Mouse (Mus musculus): ENCODE data around the gene Slc31a1. TPM values are rescaled to one million over a fixed set of nuclear protein-coding genes. Genes with fewer than 3 reads are reported as not detected.

Gene Slc31a1
- 10 to 100 TPM; 10.8 to 12.3 TPM for total RNA-seq (2021)
- long read RNA-seq, experiment 1, transcript Slc31a1-201 (5 exons, 3,718 nt), result major isoform, 25 of 28 reads
- long read RNA-seq, experiment 1, partial matches to known transcripts, result 0 of 28 reads
- long read RNA-seq, experiment 1, other reads (novel, unspliced or antisense), result 3 of 28 reads
- long read RNA-seq, experiment 2, transcript Slc31a1-201 (5 exons, 3,718 nt), result major isoform, 36 of 40 reads
- long read RNA-seq, experiment 2, partial matches to known transcripts, result 0 of 40 reads
- long read RNA-seq, experiment 2, other reads (novel, unspliced or antisense), result 4 of 40 reads

DNA sequence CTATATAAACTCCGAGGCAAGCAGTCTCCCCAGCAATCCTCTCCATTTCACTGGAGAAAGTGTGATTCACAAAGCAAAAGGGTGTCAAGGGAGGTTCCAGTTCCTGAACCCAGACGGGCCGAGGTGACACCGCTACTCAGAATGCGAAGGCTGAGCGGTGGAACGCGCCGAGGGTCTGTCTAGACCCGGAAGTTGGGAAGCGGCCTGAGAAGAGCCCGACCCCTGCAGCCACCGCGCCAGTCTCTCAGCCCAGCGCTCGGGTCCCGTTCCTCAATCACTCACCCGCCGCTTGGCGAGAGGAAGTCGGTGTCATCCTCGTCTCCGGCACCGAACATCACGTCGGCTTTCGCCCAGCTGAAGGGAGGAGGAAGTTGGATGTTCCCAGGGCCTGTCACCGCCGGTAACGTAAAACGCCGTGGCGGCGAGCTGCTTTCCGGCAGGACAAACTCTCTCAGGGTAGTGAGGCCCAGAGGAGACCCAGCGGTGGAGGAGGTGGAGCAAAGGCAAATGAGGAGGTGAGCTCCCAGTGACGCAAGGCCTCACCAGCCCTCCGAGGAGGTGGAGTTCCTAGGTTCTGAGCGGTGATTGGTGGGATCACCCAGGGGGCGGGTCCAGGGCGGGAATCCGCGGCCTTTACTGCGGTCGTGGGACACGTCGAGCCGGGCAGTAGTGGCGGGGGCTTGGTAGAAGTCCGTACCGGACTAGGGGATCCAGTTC lies at the start of gene Slc31a1, which contains the start of gene Fkbp15:
Gene Slc31a1 (plus strand): TSS at position 640 of the 717 bp plus-strand sequence.
Gene Fkbp15 (minus strand): TSS at position 461 of the 717 bp plus-strand sequence.
- peak; percentile 98 for DNase-seq

DNA sequence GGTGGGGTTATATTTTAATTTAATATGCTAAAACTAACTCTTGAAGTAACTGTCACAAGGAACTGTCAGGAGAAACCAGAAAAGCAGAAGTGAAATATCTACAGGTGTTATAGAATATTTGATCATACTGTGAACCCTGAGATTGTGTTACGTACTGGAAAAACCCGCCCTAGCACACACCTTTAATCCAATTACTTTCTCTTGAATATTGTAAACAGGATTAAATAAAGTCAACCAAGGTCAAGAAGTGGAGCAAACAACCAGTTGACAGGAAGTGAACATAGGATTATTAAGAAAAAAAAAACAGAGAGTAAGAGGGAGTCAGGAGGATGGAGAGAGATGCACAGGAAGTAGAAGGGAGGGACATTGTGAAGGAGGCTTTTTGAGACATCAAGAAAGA lies 47.7 kb upstream of the Slc31a1 start:
- no peak for DNase-seq

DNA sequence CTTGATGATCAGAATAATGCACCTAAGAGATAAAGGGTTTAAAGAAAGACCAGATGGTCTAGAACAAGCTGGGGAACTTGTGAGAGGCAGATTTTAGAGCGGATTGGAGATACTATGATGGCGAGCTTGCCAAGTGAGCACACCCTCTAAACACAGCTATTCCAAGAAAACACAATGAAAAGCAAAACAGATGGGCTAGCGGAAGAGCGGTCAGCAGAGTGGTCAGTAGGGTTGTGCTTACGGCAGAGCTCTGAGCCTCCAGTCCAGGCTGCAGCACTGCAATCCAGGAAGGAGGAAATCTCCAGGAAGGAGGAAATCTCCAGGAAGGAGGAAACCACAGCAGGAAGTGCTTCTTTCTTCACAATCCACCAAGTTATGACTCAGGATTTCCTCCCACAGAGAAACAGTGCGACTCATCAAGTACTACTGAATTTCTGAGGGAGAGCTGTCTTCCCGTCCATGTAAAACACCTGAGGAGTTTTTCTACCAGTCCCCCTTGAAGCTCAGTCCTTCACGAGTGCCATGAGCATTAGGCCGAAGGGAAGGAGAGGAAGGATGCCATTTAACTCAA lies 46.8 kb upstream of the Slc31a1 start:
- DNase-seq, result no peak

DNA sequence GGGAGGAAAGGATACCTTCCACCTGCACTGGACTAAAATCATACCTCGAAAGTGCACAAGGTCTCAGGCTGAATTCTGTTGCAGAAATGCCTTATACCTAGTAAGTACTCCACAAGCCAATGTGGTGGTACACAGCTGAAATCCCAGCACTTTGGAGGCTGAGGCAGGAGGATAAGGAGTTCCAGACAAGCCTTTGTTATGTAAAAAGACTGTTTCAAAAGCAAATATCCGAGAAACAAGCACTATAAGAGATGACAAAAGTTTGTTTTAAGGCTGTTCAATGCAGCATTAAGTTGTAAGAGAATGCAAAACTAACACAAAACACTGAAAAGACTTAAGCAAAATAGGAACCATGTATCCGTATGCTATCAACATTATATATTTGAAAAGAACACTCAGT lies 46.0 kb upstream of the Slc31a1 start:
- no peak for DNase-seq

DNA sequence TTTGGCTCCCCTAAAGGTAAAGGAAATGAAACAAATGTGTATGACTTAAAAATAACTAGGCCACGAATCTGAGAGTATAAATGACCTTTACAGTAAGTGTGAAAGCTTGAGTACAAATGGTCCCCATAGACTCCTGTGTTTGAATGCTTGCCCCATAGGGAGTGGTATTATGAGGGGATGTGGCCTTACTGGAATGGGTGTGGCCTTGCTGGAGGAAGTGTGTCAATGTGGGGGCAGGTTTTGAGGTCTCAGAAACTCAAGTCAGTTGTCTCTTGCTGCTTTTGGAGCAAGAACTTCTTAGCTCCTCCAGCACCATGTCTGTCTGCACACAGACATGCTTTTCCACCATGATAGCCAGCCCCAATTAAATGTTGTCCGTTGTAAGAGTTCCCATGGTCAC lies 44.1 kb upstream of the Slc31a1 start:
- DNase-seq, result no peak

DNA sequence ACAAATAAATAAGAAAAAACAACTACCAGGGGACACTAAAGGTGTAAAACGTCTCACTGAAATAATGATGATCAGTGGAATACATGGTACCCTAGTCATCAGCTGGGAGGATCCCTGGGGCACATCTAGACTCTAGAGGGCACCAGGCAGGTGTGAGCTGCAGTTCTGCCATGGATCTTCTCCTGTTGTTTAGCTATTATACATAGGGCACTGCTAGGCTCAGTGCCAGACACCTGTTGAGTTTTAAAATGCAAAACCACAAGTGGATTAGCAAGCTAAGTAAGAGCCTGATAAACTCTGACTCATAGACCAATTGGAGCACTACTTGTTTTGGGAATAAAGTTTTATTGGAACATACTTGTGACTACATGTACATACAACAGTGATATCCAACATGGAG lies 42.2 kb upstream of the Slc31a1 start:
- no peak for DNase-seq

DNA sequence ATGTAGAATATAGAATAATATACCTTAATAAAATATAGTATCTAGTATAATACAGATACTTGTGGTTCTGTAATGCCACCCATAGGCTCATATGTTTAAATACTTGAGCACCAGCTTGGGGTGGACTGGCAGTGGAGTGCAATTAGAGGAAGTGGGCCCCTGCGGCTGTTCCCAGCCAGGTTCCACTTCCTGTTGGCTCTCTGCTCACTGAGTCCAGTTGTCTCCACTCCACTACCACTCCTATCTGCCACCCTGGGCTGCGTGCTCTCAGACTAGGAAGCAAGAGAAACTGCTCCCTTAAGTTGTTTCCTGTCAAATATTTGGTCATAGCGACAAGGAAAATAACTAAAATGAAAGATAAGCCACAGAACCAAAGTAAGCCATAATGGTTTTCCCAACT lies 37.8 kb upstream of the Slc31a1 start:
- no peak for DNase-seq

DNA sequence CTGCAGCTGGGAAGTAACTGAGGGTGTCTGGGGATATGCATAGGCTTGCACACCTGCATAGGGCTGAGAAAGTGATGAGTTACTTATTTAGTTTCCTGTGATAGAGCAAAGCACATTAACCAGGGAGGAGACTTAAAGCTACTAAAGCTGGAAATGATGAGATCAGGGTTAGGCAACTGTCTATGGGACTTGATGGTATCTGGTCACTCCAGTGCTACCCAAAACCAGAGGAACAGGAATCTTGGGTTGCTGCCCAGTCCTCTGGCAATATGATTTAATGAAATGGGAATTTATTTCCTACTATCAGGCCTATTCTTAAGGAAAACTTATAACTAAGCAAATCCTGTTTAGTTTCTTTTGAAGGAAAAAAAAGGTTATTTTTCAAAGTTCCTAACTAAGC lies 34.4 kb upstream of the Slc31a1 start:
- no peak for DNase-seq

DNA sequence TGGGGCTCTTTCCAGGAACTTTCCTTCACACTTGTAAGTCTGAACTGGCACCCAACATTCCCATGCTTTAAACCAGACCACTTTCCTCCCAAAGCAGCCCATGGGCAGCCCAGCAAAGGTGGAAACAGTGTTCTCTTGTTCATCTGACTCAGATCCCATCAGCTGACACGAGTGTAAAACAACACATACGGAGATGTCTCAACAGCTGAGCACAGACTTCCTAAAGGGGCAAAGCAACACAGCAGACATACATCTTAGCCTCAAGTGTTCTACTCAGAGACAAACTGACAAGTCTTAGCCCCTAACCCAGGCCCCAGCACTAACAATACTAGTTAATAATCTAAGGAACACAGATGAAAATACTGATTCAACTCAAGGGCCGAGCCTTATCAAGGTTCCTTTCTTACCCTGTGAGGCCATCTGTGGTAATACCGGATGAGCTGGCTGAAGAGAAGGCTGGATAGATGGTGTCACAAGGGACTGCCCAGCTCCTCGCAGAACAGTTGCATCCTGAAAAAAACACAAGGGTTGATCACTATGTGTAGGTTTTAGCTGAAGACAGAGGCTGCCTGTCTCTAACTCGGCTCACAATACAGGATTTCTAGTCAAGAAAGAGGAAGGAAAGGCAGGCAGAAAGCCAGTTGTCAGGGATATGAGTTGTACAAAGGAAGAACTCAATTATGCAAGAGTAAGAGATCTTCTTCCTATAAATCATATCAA lies 31.4 kb upstream of the Slc31a1 start:
- DNase-seq, result no peak

DNA sequence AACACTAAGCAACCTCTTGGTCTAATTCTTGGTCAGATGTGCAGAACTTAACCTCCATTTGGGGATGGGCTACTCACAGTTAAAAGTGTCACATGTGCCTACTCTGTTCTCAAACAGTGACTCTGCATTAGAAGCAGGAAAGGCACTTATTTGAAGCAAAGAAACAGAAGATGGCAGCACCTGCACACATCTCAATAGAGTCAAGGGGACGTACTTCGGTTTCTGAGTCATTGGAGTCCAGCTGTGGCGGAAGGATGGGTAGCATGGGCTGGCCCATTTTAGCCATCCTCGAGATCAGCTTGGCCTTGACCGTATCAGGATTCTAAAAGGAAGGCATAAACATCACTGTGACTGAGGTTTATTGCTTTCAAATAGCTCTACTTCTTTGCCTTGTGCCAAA lies 28.6 kb upstream of the Slc31a1 start:
- DNase-seq, result no peak

DNA sequence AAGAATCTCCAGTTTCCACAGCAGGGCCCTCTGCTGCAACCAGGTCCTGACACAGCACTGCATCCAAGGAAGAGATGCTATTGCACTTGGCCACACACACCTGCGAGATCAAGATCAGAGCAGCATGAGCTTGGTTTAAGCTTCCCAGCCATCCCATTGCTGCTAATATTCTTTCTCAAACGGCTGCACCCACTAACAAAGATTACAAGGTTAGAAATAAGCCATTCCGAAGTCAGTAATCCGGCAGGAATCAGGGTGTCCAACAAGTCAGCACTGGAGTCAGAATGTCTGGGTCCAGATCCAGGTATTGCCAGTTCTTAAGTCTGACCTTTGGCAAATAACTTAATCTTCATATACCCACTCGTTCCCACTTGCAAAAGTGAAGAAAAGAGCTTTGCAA lies 22.0 kb upstream of the Slc31a1 start:
- DNase-seq, result no peak

DNA sequence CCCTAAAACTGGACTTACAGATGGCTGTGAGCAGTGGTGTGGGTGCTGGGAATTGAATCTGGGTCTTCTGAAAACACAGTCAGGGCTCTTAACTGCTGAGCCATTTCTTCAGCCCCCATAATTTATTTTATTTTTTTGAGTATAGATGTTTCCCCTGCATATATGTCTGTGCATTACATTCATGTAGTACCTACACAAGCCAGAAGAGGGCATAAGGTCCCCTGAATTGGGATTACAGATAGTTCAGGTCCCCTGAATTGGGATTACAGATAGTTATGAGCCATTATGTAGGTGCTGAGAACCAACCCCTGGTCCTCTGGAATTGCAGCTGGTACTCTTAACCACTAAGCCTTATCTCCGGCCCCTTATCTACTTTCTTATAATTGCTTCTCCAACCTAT lies 16.5 kb upstream of the Slc31a1 start:
- DNase-seq, result no peak

DNA sequence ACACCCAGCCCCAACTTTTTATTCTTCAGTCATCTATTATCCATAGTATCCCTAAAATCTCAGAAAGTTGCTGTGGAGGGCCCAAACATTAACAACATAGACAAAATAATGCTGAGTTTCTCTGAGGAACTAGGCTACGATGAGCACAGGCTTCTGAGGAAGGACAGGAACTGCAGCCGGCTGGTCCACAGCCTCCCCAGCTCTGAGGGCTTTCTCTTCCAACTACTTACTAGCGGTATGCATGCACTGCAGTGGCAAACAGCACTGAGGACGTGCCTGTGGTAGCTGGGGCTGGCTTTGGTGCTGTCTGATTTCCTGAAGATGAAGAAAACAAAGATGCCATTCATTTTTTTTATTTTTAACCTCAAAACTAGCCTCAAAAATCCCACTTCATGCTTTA lies 14.7 kb upstream of the Slc31a1 start:
- no peak for DNase-seq

DNA sequence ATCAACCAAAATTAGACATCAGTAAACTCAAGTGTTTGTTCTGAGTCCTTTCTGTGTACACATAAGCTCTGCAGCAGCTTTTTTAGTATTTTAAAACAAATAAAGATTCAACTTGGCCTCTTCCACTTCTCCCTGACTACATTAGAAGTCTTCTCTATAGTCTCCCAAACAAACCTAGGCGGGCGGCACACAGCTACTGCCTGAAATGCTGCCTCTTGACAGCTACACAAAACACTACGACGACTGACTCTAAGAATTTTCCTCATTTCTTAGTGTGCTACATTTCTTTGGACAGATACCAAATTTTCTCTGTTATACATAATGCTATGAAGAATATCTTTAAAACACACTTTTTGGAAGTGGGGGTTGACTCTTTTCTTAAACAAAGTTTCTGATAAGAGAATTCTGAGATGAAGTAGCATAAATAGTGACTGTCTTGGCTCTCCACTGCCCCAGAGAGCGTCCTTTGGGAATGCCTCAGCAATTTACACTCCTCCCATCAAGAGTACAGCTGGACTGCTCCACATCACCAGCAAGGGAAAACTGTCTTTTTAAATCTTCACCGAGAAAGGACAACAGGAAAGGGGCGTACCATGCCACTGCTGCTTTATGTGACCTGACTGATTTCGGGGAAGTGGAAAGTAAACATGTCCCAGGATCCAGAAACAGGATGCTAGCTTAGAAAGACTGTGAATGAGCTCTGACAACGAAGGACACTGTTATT lies 12.8 kb upstream of the Slc31a1 start:
- DNase-seq, result no peak

DNA sequence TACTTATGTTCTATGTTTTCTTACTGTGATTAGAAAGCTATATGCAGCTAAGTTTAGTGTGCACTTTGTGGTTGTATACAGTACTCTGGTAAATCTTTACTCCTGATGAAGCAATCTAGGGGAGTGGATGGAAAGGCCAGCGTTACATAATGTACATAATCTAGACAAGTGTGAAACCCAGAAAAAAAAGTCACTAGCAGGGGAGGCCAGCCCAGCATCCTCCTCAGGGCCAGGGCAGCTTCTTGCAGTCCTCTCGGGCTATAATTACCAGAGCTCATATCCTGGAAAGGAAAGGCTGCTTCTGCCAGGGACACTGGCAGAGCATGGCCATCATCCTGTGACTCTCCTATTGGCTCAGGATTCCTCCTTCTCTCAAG lies 12.2 kb upstream of the Slc31a1 start:
- peak; percentile 18 for DNase-seq

DNA sequence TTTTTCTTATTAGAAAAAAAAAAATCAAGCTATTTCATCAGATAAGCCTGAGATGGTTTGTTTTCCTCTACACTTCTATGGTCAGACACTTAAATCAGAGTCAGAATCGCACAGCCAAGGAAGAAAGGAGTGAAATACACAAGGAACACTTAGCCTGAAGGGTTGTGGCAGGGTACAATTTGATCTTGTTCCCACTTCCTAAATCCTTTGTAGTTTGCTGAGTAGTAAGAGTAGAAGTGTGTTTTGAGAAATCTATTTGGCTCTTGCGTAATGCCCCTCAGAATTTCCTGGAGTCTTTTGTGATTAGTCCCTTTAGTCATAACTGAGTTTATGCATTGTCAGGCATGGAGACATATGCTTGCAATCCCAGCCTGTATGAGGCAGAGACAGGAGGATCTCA lies 11.2 kb upstream of the Slc31a1 start:
- no peak for DNase-seq

DNA sequence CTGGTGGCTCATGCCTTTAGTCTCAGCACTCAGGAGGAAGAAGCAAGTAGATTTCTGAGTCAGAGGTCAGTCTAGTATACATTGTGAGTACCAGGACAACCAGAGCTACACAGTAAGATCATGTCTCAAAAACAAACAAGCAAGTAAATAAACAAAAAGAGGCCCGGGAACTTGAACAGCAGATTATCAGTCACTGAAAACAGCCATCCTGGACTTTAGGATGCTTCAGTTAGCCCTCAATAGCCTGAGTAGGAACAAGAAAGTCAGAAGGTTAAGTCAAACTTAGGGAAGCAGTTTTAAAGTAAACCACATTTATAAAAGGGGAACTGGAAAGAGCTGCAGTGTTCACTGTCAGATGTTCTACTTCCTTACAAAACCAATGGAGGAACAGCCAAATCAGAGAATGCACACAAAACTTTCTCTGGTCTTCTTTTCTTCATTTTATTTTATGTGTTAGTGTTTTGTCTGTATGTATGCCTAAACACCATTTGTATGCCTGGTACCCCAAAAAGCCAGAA lies 2.8 kb upstream of the Slc31a1 start:
- no peak for DNase-seq

DNA sequence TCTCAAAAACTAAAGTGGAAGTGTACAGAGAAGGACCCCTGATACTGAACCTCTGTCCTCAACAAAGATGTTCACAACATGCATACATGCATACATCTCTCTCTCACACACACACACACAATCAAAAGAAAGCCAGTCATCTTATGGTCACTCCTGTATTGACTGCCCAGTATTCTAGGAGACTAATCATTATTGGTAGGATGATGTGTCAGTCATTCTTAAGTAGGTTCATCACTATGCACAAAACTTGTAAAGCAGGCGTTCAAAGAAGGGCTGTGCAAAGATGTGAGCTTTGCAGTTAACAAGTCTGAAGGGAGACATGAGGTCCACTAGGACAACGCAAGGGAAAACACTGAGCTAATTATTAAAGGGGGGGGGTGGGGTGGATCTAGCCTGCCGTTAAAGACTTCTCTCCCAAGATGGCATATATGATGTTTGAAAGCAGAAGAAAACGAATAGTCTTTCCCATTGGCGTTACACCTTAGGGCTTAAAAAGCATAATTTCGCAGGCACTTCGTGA lies 1.2 kb upstream of the Slc31a1 start:
- no peak for DNase-seq

DNA sequence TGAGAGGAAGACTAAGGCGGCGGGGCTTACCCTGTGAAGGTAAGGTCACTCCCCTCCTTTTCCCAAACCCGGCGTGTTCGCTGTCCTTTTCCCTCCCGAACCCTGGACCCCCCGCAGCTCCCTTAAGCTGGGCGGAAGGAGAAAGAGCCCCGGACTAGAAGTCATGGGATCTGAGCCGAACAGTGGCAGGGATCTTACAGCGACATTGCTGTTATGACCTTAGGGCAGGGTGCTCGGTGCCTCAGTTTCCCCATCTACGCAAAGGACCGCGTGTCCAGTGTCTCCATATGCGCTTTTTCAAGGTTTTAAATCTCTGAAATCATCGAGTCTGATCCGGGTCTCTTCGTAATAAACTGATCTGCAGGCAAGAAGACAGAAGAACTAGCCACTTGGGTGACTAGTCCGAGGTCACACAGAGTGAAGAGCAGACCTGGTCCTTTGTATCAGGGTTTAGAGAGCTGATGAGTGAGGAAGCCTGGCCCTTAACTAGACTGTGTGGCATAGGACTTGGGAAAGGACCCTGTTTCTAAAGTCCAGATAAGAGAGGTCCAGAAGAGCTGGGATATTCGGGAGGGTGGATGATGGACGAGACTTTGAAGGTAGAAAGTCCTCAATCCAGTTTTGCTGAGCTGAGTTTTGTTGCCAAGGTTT lies 403 bp downstream of the Slc31a1 start:
- DNase-seq, result no peak

DNA sequence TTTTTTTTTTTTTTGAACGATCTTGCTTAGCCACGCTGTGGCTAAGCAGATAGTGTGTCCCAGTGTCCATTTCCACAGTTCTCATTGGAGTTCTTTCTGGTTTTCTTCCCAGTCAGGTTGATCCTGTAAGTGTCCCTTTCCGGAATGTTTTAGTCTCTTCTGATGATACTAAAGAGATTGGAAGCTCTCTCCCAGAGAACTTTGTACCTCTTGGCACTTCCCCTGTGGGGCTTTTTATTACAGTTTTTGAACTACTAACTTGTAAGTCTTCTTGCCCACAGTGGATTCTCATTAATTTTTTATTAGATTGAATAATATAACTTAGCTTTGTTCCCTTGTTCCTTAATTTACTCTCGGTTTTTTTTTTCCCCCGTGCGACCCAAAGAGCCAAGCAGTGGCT lies 1.0 kb downstream of the Slc31a1 start:
- DNase-seq, result no peak

DNA sequence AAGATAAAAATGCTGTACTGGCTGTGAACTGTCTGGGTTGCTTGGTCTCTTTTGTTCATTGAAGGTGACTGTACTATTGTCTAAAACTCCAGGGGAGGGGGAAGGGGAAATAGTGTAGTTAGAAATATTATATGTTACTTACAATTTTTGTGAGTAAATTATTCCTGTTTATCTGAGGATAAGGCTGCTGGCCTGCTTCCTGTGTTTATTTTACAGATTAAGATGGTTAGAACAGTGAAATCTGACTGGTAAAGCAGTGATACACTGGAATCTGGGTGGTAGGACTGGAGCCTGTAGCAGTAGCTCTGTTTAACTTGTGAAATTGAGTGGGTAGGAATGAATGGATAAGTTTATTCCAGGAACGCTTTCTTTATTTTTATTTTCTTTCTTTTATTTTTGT lies 1.5 kb downstream of the Slc31a1 start:
- no peak for DNase-seq

Data from gastrocnemius, postnatal 25 days (tissue).